Mouse (Mus musculus) CD4-positive helper T cell, adult 2 months (primary cell): Measurements from ENCODE around the gene B3gnt6.

Experiments
- DNase-seq: peaks from one replicate; pipeline ENCODE4 v3.0.0-alpha.2; 2012; ENCODE audit warnings: low read depth, missing footprints, low spot score

B3gnt6 gene

GRCm38 (mm10) chr7:98177071-98177485 lies 22.2 kb downstream of the B3gnt6 start:
- DNase-seq = no peak

DNA sequence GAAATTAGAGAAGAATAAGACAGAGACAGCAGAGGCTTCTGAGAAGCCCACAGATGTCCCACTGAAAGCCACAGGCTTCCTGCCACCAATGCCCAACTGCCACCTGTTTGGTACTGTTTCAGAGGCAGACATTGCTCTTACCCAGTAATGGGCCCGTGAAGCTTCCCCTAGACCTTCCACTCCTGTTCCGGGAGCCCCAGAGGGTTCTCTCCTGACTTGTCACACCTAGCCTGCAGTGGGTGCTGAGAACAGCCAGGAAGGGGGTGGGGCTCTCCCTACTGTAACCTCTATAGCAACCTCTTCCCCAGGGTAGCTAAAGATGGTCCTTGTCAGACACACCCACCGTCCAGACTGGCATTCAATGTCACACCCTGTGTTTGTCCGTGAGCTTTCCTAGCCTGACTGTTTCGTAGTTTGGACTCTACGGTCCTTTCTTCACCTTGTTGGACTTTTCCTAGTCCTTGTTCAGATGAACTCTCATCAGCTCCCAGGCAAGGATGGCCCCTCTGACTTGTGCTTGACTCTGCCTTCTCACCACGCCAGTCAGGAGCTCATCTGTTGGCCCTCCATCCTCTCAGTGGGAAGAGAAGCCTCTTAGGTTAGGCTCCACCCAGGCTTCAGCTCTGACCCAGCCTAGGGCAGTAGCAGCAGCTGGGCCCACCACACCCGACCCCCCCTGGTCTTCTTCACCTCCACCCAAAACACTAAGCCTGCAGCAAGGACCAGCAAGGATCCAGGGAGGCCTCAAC lies 22.8 kb downstream of the B3gnt6 start:
- no peak for DNase-seq

DNA sequence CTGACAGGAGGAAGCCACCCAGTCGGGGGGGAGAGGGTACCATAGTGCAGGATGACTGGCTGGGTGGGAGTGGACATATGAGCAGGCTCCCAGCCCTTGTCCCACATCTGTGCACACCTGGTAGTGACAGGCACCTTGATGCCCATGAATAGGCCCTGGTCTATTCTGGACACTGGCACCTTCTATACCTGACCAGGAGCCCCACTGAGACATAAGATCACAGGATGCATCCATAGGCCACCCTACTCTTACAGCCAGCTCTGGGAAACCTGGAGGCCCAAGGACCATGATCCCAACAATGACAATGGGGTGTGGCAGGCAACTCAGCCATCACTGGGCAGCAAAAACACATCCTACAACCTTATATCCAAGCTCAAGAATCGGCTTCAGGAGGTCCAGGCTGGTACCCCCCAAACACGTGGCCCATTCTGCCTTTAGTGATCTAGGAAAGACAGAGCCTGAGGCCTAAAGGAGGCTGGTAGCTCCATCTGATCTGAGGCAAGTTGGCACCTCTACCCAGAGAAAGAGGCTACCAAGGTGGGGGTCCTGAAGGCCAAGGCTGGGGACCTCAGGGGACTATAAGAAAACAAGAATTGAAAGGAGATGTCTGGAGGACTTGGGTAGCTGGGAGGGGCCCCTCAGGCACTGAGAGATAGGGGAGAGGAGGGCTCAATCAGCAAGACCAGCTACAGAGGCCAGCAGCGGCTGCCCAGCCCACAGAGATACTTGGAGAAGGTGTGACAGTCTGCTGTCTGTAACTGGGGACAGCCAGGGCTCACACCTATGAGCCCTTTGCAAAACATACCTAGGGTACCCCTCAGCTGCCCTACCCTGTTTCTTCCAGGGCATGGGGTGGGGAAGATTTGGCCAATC lies 24.2 kb downstream of the B3gnt6 start:
- no peak for DNase-seq

DNA sequence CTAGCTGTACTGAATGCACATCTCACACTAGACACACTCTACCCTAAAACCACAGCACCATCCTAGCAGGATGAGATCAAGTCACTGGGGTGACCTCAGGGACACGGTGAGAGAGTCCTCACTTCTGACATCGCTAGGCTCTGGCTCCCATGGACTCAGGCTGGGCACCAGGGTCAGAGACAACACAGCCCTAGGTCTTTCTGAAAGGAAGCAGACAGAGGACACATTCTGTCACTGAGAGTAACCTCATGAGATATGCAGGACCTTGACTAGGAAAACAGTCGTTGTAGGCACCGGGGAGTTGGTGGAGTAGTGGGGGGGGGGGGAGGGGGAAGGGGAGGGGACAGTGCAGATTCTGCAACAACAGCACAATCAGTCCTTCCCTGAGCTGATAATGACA lies 25.9 kb downstream of the B3gnt6 start:
- no peak for DNase-seq

- no peak for DNase-seq
Measured at GRCm38 (mm10) chr7:98172661-98173060, 26.6 kb downstream of the B3gnt6 start.

GRCm38 (mm10) chr7:98171141-98172073 lies 27.9 kb downstream of the B3gnt6 start:
- DNase-seq = no peak

DNA sequence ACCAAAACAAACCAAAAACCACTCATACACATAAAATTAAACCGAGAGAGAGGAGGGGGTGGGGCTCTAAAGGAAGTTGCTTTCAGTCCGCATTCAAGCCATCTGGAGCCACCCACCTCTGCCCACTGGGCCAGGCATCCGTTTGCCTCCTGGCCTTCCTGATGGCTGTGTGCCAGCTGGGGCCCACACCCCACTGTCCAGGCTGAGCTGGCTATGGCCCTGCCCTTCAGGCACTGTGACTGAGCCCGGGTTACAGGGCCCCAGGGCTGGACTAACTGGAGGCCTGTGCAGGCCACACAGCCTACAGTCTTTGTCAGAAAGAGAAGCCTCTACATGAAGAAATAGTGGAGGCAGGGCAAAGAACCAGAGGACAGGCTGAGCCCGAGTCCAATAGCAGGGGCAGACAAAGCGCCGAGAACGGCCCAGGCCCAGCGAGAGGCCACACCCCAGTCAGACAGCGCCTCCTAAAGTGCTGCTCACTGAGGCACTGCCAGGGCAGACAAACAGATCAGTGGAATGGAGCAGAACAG lies 34.2 kb downstream of the B3gnt6 start:
- DNase-seq = peak; percentile 29

DNA sequence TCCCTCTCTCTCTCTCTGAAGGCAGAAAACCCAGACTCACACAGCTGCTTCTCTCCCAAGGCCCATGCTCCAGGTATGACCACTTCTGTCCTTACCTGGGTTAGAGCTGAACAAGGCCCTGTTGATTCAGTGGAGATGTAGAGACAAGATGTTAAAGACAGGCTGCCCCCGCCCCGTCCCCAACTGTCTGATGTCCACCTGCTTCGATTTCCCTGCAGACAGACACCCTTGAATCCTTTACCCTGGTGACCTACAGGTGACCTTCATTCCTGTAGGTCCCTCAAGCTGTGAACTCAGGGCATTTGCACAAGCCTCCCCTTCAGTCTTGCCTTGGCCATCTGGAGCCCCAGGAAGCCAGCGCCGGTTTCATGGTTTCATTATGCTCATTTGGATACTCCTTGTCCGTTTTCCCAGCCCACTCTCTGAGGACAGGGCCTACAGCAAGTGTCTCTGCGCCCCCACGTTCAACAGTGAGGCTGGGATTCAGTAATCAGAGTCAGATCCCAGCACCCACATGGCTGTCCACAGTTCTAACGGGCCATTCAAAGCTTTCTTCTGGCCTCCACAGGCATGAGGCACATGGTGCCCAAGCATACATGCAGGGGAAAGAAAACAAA lies 34.8 kb downstream of the B3gnt6 start:
- DNase-seq = no peak

DNA sequence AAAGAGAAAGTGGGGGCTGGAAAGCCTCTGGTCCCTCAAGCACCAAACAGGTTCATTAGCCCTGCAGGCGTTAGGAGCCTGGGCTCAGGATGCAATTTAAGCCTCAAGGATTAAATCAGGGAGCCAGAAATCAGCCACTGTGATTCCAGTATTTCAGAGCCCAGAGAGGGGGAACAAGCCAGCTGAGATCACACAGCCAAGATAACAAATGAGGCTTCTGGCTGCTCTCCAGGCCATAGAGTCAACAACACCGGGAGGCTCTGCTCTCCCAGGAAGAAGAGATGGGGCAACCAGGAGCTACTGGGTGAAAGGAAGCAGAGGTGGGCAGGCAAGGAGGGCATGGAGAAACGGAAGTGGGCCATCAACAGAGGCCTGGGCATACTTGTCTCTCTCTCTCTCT lies 35.6 kb downstream of the B3gnt6 start:
- DNase-seq = no peak

DNA sequence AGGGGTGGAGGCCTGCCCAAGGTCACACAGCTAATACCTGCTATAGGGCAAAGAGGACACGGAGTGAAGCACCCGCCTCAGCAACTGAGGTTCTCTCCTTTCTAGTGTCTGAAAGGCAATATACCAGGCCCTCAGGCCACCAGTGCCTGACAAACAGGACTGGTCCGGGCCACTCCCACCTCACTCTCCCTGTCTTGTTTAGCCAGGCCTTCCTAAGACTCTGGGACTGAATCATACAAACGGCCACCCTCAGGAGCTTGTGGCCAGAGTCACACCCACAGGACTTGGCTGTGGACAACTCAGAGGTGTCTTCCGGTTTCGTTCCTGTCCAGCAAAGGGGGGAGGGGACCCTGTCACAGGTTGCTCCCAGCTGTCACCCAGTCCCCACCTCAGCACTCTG lies 37.0 kb downstream of the B3gnt6 start:
- DNase-seq = no peak

DNA sequence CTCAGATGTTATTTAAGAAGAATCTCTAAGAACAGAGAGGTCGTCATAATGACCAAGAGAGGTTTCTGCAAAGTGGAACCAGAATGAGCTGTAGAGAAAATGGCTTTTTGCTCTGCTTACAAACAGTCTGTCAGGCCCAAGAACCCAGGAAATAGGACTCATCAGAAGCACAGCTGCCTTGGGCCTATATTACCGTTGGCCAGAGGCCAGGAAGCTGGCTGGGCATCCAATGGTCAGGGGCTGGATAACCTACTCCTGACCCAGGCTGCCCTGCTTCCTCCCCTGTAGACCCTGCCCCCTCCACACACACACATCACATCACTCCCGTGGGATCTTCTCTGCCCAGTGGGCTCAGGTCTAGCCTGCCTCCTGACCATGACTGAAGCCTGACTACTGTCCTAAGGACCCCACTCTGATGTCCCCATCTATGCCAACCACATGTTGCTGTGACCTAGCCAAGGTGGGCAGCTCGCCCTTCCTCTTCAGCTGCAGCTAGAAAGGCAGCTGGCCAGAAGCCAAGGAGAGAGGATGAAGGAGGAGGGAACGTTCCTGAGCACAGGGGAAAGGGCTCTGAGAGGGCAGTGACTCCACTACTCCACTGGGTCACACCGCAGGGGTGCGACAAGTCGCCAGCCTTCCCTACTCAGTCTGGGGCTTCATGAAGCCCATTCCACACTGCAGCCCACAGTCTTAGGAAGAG lies 39.1 kb downstream of the B3gnt6 start:
- no peak for DNase-seq

DNA sequence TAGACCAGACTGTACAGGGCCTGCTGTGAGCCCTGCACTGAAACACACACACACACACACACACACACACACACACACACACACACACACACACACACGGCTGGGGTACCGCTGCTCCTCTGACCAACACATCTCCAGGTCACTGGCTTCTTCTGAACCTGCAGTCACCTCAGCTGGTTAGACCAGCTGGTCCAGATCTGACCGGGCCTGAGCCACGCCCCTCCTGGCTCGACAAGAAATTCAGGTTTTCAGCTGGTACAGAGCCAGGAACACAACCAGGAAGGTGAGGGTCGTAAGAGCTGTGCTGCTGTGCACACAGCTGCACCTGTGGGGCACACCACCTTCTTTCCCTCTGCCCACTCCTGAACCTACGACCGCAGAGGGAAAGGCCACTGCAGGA lies 40.8 kb downstream of the B3gnt6 start:
- no peak for DNase-seq

DNA sequence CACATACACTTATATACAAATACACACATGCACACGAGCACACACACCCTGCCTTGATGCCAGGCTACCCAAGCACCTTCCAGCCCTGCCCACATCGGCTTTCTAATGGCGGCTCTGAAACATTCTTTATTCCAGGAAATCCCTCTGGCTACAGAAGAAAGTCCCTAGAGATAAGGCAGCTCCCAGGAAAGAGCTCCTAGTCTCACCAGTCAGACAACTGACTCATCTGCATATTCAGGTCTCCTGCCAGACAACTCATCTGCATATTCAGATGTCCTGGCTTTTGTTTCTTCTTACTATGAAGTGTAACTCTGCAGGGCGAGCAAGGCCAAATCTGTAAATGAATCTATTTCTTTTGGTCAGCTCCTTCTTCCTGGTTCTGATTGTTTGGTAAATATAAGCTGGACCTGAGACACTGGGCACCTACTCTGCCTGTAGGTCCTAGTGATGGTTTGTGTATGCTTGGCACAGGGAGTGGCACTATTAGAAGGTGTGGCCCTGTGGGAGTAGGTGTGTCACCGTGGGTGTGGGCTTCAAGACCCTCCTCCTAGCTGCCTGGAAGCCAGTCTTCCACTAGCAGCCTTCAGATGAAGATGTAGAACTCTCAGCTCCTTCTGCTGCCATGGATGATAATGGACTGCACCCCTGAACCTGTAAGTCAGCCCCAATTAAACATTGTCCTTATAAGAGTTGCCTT lies 41.5 kb downstream of the B3gnt6 start:
- DNase-seq = no peak

GRCm38 (mm10) chr7:98156280-98156665 lies 43.0 kb downstream of the B3gnt6 start:
- DNase-seq = no peak

DNA sequence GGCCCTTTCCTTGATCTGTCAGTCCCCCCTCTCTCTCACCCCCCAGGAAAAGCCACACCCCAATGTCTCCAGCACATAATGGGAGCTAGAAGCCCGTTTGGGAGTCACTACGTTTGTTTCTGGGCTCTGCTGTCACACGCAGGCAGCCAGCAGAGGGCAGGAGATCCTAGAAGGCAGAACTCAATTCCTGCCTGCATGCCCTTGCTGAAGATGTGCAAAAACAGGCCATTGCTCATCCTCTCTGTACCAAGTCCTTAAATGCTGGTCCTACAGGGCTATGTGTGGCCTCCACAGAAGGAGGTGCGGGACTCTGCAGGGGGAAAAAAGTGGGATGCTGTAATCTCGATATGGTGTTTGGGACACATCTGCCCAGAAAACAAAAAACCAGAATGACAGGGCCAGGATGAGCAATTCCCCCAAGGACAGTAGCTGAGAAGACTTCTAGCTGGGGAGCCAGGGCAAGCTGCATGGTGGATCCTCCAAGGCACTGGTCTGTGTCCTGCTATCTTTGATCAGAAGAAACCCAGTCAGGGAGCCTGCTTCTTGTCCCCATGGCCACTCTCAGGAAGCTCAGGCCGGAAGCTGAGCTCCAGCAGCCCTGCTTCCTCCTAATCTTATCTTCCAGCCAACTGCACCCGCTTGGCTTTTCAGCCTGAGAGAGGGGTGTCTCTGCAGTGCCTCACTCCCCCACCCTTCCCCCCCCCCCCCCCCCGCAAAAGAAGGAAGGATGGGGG lies 43.6 kb downstream of the B3gnt6 start:
- DNase-seq = peak; percentile 41

GRCm38 (mm10) chr7:98153892-98154291 lies 45.4 kb downstream of the B3gnt6 start:
- DNase-seq = no peak

DNA sequence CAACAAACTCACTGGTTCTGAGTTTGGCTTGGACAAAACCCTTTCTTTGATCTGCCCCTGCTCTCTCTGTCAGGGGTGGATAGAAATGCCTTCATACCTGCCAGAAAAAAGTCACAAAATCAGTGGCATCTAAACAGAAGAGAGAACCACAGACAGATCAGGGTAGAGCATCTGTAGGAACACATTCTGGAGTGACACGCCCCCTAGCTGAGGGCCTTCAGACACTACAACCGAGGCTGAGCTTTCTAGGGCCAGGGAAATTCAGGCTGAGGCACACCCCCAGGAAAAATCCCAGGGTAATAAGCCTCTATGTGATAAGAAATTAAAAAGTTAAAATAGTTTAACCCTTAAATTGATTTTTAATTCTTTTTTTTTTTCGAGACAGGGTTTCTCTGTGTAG lies 45.9 kb downstream of the B3gnt6 start:
- DNase-seq = no peak

DNA sequence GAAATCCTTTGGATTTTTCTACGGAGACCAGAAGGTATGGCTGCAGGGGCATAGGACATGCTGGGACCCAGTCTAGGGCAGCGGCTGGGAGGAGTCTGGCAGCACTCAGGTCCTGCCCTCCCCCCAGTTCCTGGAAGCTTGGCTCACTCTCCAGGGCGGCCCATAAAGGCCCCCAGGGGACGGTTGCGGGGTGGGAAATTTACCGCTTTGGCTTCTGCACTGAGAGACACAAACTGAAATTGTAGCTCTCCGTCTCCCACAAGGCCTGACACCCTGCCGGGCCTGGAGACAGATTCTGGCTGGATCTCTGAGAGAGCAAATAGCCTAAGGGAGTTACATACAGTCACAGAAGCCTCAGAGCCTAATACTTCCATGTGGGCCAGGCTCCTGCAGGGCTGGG lies 46.9 kb downstream of the B3gnt6 start:
- no peak for DNase-seq

DNA sequence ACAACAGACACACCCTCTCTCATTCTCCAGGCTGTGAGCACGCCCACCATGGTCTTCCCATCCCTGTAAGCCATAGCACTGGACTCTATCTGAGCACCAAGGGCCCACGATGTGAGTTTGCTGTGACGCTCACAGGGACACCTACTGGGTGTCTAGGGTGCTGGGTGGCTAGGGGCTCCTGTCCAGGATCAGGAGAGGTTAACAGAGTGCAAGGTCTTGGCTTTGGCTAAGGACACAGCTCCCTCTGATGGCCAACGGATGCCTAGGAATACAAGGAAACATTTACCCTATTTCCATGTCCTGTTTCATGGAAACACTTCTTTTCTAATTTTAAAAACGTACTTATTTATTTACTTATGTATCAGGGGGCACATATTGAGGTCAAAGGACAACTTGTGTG lies 48.8 kb downstream of the B3gnt6 start:
- no peak for DNase-seq
